Mouse (Mus musculus): ENCODE results near the gene Epp13. TPM values are rescaled to one million over a fixed set of nuclear protein-coding genes. Genes with fewer than 3 reads are reported as not detected.
"Not testable (repeated sequence)": the region's sequence is repeated elsewhere in the genome, so short reads cannot be mapped to it uniquely, and the experiment has no call there.

Epp13 gene
- total RNA-seq, 2 experiments from 2014 or later = not detected

DNA sequence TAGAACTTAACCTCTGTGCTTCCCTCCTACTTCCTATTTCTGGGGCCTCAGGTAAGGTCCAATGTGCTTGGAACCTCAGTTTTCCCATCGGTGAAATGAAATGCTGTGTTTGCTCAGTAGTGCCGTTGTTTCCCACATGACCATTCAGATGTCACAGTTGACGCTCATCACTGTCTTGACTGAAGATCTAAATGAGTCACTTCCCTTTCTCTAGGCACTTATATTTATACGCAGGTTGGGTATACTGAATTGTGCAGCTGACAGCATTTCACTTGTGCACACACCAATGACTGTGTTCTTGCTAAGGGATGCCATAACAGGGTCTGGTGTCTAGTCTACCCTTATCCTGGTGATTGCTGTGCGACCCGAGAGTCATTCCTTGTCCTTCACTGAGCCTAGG, 32.9 kb downstream of the Epp13 start:
- no peak for DNase-seq

DNA sequence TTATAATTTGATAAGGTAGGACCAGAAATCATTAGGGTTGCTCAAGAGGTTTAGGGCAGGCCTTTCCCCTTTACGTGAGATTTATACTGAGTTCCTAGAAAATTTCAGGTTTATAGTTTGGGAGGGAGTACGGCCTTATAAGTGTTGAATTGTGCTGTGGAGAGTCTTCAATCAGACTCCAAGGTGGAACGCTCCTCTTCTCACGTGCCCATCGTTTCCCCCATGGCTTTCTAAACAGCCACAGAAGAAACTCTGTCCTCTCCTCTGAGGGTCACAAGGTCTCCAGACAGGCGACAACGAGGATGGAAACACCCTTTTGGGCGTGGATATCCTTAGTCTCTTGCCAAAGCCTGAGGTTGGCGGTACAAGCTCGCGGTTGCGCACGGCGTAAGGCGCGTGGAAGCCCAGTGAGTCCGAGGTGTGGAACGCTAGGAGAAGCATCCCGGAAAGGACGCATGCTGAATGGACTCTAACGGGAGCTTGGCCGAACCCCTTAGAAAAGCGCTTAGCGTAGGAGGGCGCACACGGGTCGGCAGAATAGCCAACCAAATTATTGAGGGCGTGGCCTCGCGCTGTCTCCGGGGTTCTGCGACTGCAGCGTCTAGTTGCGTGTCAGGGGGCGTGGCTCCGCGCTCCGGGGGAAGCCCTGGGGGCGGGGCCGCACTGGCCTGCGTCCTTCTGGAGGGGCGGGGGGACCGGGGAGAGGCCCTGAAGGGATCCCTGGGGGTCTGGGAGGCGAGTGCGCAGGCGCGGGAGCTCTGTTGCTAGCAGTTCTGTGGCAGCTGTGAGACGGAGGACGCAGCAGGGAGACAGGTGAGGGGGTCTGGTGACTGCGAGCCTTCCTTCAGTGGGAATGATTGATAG, 33.6 kb downstream of the Epp13 start, which contains the start of gene Zfp667:
Gene Zfp667 (plus strand): TSS at position 738 of the 864 bp plus-strand sequence.
- peak; percentile 100 for DNase-seq

DNA sequence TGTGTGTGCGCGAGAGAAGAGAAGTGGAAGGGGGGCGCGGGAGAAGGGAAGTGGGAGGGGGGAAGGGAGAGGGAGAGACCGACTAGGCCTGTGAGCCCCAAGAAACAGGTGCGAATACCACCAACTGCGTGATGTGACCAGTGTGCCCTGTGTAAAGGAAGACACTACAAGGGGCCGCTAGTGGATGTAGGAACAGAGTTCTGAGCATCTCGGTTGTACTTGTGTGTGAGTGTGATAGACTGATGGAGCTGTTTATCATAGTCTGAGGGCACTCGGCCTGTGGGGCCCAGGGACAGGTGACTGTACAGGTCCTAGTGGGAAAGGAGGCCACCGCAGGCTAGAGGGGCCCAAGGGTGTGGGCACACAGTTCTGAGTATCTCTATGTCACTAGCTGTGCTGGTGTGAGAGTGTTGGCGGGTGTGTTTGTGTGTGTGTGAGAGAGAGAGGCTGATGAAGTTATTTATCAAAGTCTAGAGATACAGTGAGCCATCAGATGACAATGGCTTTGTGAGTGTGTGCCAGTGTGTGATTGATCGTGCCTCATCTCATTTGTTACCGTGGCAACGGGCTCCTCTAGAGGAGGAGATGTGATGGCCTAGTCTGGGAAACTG, 34.5 kb downstream of the Epp13 start:
- peak; percentile 21 for DNase-seq

DNA sequence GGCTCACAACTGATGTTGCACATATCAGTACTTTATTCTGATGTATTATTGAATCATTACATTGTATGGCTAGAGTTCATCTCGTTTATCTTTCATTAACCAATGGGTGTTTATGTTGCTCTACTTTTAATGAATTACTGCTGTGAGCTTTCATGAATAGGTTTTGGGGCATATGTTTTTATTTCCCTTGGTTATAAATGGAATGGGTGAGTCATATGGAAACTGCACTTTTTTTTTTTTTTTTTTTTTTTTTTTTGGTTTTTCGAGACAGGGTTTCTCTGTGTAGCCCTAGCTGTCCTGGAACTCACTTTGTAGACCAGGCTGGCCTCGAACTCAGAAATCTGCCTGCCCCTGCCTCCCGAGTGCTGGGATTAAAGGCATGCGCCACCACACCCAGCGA, 38.6 kb downstream of the Epp13 start:
- not testable (repeated sequence) for DNase-seq

GRCm38 (mm10) chr7:6300796-6301195, 48.3 kb downstream of the Epp13 start:
- DNase-seq = not testable (repeated sequence)

DNA sequence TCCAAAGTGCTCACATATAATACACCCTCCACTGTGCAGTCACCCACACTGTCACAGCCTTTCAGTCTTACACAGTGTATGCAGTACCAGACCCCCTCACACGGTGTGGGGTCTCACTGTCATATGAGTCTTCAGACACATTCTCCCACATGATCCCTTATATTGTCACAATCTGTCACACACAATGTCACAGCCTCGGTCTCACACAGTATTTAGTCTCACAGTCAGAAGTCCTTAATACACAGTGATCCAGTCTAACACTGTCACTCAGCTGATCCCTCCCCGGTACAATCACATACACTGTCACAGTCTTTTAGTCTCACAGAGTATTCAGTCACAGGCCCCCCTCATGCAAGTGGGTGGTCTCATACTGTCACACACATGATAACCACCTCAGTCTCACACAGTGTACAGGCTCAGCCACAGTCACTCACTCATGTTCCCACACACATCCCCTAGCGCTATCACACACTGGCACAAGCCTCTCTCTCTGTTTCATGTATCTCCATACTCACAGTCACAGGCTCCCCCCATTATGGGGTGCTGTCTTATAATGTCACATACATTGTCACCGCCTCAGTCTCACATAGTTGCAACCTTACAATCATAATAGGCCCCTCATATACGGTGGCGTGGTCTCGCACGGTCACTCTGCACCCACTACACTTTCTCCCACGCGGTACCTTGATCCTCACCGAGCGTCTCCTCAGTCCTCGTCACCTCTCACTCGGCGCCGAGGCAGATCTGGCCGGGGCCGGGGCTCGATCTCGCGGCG, 78.1 kb downstream of the Epp13 start:
- DNase-seq = no peak

GRCm38 (mm10) chr7:6331233-6331956, 78.9 kb downstream of the Epp13 start, which contains the start of gene Zfp583:
Zfp583 (minus strand) TSS chr7:6331285.
- peak; percentile 89 for DNase-seq

Other genes starting within 250 kb of the Epp13 start
- not detected for gene Vmn1r65, start 241.7 kb upstream of the Epp13 start, total RNA-seq (2021)
- gene Nlrp4c, start 207.5 kb upstream of the Epp13 start, total RNA-seq (2021) = not detected
- 10 to 100 TPM; 46.2 to 61.5 TPM for gene Zfp787, start 96.7 kb upstream of the Epp13 start, total RNA-seq (2021)
- 10 to 100 TPM; 26.4 to 27.9 TPM for gene Zfp444, start 80.5 kb upstream of the Epp13 start, total RNA-seq (2021)
- not detected for gene Galp, start 55.6 kb upstream of the Epp13 start, total RNA-seq (2021)
- gene Zscan5b, start 30.4 kb upstream of the Epp13 start, total RNA-seq (2021) = not detected
- 1 to 10 TPM; 6.4 to 7.8 TPM for gene Zfp667, start 33.9 kb downstream of the Epp13 start, total RNA-seq (2021)
- 1 to 10 TPM; 2.7 to 3.1 TPM for gene Zfp583, start 78.6 kb downstream of the Epp13 start, total RNA-seq (2021)
- gene Gm3854, start 91.0 kb downstream of the Epp13 start, total RNA-seq (2021) = under 1 TPM; 0.87 to 0.91 TPM
- gene Zfp78, start 110.6 kb downstream of the Epp13 start, total RNA-seq (2021) = 1 to 10 TPM; 1.1 to 2.6 TPM
- gene Zfp28, start 130.6 kb downstream of the Epp13 start, total RNA-seq (2021) = 1 to 10 TPM; 3.9 to 8.9 TPM
- gene Smim17, start 146.0 kb downstream of the Epp13 start, total RNA-seq (2021) = under 1 TPM; 0.21 to 0.36 TPM
- under 1 TPM in 1 of 2 experiments, not detected in 1; 0.09 TPM for gene Gm20715, start 157.6 kb downstream of the Epp13 start, total RNA-seq (2021)
- gene Olfr1344, start 186.0 kb downstream of the Epp13 start, total RNA-seq (2021) = not detected
- gene Olfr1336, start 203.5 kb downstream of the Epp13 start, total RNA-seq (2021) = not detected
- not detected for gene Olfr1346, start 214.4 kb downstream of the Epp13 start, total RNA-seq (2021)
- not detected for gene Olfr5, start 234.2 kb downstream of the Epp13 start, total RNA-seq (2021)
- gene Olfr1347, start 247.0 kb downstream of the Epp13 start, total RNA-seq (2021) = not detected

All from adrenal gland, postnatal 10 days (tissue).